Mouse (Mus musculus): ENCODE measurements around the gene Canx. TPM values are rescaled to one million over a fixed set of nuclear protein-coding genes. Genes with fewer than 3 reads are reported as not detected.

The Canx gene
- polyA plus RNA-seq (2012; rRNA removed; ENCODE audit: low replicate concordance) = 23.4 and 58.7 TPM in 2 replicates

DNA sequence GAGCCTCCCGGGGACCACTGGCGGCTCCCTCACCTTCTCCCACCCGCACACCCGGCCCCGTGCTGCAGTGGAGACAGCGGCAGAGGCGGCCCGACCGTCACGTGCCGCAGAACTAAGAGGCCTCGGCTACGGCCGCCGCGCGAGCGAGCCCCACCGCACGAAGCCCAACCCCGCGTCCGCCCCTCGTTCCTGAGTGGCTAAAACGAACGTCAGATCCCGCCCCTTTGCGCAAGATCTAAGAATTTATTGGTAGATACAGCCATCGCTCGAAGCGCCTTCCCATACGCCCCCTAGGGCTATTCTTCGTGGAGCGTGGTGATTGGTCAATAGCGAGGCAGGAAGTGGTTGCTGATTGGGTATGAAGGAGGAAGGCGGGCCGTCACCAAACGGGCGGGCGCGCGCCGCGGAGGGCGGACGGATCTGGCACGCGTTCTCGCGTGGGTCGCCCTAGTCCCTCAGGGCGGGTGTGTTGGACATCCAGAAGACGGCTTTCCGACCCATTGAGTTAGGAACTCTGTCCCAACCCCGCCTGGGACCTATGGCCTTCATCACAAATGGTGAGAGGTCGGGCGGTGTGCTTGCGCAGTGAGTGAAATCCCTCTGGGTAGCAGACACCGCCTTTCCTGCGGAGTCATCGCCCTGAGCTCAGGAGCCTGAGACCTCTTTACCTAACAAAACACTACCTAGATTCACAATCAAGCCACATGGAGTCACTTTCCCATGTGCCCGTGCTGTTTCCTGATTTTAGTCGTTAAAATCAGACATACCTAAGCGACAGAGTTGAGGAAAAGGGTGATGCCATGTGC lies at the start of gene Canx:
TSS of gene Canx (minus strand) at position 178 of the 806 bp plus-strand sequence.

GRCm38 (mm10) chr11:50354162-50354561 lies 28.7 kb upstream of the Canx start, which contains the start of gene Cby3:
Cby3 (plus strand) TSS chr11:50354462.

GRCm38 (mm10) chr11:50292190-50292855 lies 33.1 kb downstream of the Canx start, which contains the start of gene Maml1:
Maml1 (minus strand) TSS chr11:50292311.

Other genes starting within 250 kb of the Canx start
- 57.3 and 58.4 TPM in 2 replicates for gene Tbc1d9b, start 194.3 kb downstream of the Canx start, polyA plus RNA-seq (2012; rRNA removed; ENCODE audit: low replicate concordance)
- gene Mrnip, start 151.2 kb downstream of the Canx start, polyA plus RNA-seq (2012; rRNA removed; ENCODE audit: low replicate concordance) = 5.9 and 6.3 TPM in 2 replicates
- gene Sqstm1, start 114.8 kb downstream of the Canx start, polyA plus RNA-seq (2012; rRNA removed; ENCODE audit: low replicate concordance) = 228 and 233 TPM in 2 replicates
- 77.4 and 146 TPM in 2 replicates for gene Mgat4b, start 114.8 kb downstream of the Canx start, polyA plus RNA-seq (2012; rRNA removed; ENCODE audit: low replicate concordance)
- gene Ltc4s, start 87.1 kb downstream of the Canx start, polyA plus RNA-seq (2012; rRNA removed; ENCODE audit: low replicate concordance) = 181 and 383 TPM in 2 replicates
- gene Maml1, start 33.4 kb downstream of the Canx start, polyA plus RNA-seq (2012; rRNA removed; ENCODE audit: low replicate concordance) = 13.6 and 24.3 TPM in 2 replicates
- not detected in 2 replicates for gene Cby3, start 28.8 kb upstream of the Canx start, polyA plus RNA-seq (2012; rRNA removed; ENCODE audit: low replicate concordance)
- 26.2 and 56.4 TPM in 2 replicates for gene Hnrnph1, start 51.3 kb upstream of the Canx start, polyA plus RNA-seq (2012; rRNA removed; ENCODE audit: low replicate concordance)
- 16.3 and 26.0 TPM in 2 replicates for gene Rufy1, start 105.5 kb upstream of the Canx start, polyA plus RNA-seq (2012; rRNA removed; ENCODE audit: low replicate concordance)